Mouse (Mus musculus): ENCODE measurements around the gene Fbp1.
A peak's percentile ranks its signal among the peaks of the same experiment; 100 is the strongest.
"Not testable (repeated sequence)": the region's sequence is repeated elsewhere in the genome, so short reads cannot be mapped to it uniquely, and the experiment has no call there.

The Fbp1 gene

DNA sequence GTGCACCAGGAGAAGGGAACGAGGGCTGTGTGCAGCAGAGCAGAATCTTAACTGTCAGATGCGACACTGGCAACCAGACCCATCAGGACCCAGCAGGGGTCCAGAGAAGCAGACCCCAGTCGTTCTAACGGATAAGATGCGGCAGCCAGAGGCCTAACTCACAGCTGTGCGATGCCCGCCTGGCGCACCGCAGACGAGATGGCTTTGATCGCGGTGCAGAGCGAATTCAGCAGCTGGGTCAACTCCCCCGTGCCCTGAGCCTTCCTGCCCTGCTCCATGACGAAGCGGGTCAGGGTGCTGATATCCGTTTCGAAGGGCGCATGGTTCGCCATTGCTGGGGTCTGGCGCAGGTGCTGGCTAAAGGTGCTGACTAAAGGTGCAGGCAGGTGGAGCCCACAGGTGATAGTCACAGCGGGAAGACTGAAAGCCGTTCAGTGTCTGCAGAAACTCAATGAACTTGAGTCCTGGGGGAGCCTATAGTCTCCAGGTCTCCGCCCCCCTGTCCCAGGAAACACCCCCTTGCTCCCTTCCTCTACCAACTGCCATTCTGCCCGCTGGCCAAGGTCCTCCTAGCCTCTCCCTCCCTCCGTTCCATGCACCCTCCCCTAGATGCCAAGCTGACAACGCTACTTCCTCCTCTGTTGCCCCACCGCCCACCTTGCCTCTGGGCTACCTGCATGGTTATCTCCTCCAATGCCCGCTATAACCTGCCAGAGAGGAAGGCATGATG lies at the start of gene Fbp1:
TSS of gene Fbp1 (minus strand) at position 571 of the 730 bp plus-strand sequence.
- peak; percentile 44 for DNase-seq

- DNase-seq, result no peak
Measured at GRCm38 (mm10) chr13:62932452-62932851, 44.4 kb upstream of the Fbp1 start.

DNA sequence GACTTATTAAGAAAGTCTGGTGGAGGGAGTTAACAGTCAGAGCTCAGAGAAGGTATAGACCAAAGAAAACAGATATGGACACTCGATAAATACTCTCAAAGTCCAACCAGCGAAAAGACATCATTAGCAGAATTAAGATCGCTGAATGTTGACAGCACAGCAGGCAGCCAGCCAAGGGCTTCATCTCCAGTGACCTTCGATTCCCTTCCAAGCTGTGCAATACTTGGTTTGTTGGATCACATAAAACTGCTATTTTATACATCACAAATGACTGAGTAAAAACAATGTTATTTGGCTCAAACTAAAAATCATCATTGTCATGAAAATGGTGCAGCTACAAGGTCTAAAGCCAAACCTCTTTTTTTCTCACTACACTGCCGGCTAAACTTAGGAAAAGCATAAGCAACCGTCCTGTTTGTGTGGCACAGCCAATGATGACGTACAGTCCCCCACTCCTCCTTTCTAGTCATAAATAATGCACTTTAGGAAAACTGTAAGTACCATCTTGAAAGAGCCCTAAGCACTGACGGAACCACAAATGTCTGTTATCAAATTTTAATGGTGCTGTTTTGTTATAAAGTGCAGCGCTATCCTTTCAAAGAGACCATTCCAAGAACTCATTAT lies 41.8 kb upstream of the Fbp1 start:
- no peak for DNase-seq

DNA sequence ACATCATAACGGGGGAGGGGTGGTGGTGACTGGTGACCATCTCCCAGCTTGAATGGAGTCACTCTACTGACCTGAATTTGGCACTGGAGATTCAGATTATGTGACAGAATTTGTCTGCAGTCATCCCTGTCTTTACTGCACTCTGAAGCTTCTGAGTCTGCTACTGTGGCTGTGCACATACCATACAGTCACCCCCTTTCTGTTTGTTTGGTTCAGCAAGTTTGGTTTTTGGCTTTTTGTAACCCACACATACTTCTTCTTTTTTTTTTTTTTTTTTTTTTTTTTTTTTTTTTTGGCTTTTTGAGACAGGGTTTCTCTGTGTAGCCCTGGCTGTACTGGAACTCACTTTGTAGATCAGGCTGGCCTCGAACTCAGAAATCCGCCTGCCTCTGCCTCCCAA lies 41.1 kb upstream of the Fbp1 start:
- not testable (repeated sequence) for DNase-seq

GRCm38 (mm10) chr13:62927470-62927869 lies 39.4 kb upstream of the Fbp1 start:
- DNase-seq, result no peak

DNA sequence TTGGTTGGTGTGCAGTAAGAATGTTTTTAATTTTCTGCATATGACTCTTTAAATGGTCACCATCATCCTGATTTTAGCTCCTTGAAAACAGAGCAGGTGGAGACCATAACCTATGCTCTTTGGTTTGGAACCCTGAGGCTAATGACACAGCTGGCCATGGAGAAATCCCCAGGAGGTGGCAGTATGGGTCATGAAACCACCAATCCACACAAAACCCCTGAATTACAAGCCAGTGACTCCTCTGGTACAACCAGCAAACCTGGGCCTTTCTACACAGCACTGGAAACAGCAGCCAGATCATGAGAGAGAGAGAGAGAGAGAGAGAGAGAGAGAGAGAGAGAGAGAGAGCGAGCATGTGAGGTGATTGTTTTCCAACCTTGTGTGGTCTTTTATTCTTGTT lies 38.4 kb upstream of the Fbp1 start:
- DNase-seq, result peak; percentile 67

DNA sequence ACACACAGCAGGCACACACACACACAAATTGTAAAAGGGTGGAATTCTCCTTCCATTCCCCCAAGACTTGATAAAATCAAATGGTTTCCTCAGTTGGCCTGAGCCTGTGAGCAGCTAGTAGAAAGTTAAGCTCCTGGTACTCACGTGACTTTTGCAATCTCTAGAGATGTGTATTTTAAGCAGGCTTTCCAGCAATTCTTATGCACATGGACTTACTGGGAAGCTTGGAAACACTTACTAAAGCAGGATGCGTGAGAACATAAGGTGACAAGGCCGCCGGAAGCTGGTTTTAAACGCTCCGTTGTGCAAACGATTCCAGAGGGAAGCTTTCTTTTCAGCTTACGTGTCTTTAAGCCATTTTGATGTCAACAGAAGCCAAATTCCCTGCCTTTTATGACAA lies 35.1 kb upstream of the Fbp1 start:
- DNase-seq, result no peak

- DNase-seq, result no peak
Measured at GRCm38 (mm10) chr13:62922645-62923044, 34.6 kb upstream of the Fbp1 start.

GRCm38 (mm10) chr13:62919647-62920341 lies 31.7 kb upstream of the Fbp1 start:
- DNase-seq, result peak; percentile 83

DNA sequence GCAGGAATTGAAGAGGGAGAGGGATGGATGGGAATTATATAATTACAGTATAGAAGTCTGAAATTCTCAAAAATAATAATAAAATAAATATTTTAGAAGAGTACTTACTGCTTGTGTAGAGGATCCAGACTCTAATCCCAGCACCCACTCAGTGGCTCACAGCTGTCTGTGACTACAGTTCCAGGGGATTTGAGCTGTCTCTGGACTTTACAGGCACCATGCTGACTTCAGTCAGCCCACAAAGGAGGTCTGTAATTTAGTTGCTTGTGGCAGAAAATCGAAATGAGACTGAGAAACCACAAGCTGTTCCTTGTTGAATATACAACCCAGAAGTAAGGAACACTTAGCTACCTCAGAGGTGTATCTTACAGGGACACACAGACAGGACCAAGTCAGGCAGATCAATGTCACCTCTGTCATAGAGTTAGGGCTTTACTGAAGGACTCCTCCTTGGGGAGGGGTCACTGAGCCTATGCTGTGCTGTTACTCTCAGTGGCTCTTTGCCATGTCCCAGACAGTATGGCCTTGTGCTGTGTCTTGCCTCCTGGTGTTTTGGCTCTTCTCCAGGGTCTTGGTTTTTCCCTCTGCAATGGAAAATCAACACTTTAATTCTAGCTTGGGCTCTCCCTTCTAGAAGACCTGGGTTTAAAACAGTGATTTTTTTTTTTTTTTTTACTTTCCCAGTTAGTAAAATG lies 29.5 kb upstream of the Fbp1 start:
- no peak for DNase-seq

GRCm38 (mm10) chr13:62916675-62917074 lies 28.6 kb upstream of the Fbp1 start:
- DNase-seq, result no peak

GRCm38 (mm10) chr13:62911575-62911974 lies 23.5 kb upstream of the Fbp1 start:
- no peak for DNase-seq

GRCm38 (mm10) chr13:62910206-62910605 lies 22.1 kb upstream of the Fbp1 start:
- DNase-seq, result no peak

GRCm38 (mm10) chr13:62909776-62910175 lies 21.7 kb upstream of the Fbp1 start:
- no peak for DNase-seq

GRCm38 (mm10) chr13:62908163-62908559 lies 20.1 kb upstream of the Fbp1 start:
- peak; percentile 69 for DNase-seq

- no peak for DNase-seq
Measured at GRCm38 (mm10) chr13:62907527-62908162, 19.6 kb upstream of the Fbp1 start.

DNA sequence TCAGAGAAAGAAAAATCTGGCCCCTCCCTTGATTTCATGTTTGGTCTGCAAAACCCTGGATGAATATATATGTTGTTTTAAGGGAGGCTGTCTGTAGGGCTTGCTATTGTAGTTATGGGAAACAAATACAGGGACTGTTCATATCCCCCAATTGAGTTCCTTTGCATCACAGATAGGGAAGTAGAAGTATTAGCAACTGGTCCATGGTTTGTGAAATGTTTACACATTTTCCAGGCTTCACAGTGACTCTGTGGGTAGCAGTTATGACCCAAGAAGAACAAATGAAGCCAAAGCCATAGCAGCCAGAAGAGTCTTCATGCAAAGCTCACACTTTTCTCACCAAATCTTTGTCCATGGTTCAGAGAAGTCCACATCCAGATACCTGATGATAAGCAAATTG lies 13.1 kb upstream of the Fbp1 start:
- DNase-seq, result no peak

DNA sequence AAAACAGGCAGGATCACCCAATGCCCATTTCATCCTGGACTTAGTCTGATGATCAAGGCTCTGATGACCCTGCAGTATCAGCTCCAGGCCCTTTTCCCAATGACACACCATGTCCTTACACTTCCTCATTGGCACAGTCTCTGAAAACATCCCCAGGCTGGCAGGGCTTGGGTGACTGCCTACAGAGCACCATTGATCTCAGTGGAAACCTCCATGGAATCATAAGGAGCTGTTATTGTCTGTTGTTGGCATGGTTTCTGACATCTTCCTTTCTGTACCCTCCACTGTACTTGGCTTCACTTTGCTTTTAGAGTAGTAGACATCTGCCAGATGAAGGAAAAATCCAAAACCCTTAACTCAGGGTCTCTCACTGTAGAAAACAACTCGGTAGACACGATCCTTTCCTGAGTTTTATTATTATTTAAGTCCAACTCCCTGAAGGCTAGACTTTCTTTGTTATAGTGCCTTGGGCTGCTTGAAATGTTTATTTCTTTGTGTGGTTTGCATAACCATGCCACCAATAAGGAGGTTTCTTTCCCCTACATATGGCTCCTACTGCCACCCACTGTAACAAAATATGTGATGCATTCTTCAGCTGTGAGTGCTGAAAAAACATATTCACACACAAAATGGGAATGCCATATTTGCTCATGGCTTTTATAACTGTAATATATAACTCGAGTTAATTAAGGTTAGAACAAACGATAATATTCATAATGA lies 10.0 kb upstream of the Fbp1 start:
- DNase-seq, result no peak

DNA sequence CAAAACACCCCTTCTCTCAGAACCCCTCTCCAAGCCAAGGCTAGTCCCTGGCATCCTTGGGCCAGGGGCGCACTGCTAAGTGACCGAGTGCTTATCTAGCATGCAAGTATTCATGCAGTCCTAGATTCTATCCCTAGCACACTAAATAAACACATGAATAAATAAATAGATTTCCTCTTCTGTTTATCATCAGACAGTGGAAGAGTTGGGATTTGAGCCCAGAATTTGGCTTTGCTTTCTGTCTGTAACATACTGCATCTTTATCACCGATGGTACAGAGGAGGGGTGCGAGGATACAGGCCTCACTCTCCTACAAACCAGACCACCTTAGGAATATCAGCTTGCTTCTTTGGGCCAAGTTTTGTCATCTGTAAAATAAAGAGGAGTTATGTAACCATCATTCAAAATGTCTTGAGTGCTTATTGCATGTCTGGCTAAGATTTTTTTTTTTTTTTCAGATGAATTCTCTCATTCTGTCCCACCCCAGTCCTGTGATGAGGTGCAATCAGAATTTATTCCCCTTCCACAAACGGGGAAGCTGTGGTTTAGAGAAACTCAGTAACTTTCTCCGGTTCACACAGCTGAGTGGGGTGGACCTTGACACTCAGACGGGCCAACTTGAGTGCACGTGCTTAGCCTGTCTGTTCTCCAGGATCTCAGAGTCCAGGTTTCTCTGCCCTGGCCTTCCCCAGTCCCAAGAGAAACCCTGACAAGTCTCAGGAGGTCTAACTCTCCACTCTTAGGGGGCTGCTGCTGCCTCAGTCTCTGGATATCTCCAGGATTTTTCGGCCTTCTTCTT lies 5.2 kb upstream of the Fbp1 start:
- no peak for DNase-seq

- no peak for DNase-seq
Measured at GRCm38 (mm10) chr13:62889311-62889710, 1.2 kb upstream of the Fbp1 start.

GRCm38 (mm10) chr13:62884536-62884935 lies 3.5 kb downstream of the Fbp1 start:
- DNase-seq, result no peak

Measured in embryo, embryonic 11 days (tissue).